Mouse (Mus musculus) retina, postnatal 1 day (tissue): ENCODE results near the gene Olfr479.
"Not testable (repeated sequence)": the region's sequence is repeated elsewhere in the genome, so short reads cannot be mapped to it uniquely, and the experiment has no call there.

Experiments used
- DNase-seq: peaks from one replicate; pipeline ENCODE4 v3.0.0-alpha.2; 2012

Gene Olfr479

GRCm38 (mm10) chr7:108050393-108050792 is at the start of gene Olfr479:
TSS of gene Olfr479 (plus strand) at chr7:108050693.
- no peak for DNase-seq

- not testable (repeated sequence) for DNase-seq
Measured at GRCm38 (mm10) chr7:108014256-108014655, 36.2 kb upstream of the Olfr479 start.

GRCm38 (mm10) chr7:108033889-108034288 is 16.6 kb upstream of the Olfr479 start, which contains the start of gene Olfr478:
TSS of gene Olfr478 (minus strand) at chr7:108033989.
- no peak for DNase-seq

GRCm38 (mm10) chr7:108067246-108067645 is 16.8 kb downstream of the Olfr479 start, which contains the start of gene Olfr480:
TSS of gene Olfr480 (minus strand) at chr7:108067346.
- no peak for DNase-seq

GRCm38 (mm10) chr7:108079555-108079954 is 29.1 kb downstream of the Olfr479 start, which contains the start of gene Olfr481:
TSS of gene Olfr481 (plus strand) at chr7:108079855.
- no peak for DNase-seq

GRCm38 (mm10) chr7:108097486-108097885 is 47.0 kb downstream of the Olfr479 start, which contains the start of gene Olfr482:
TSS of gene Olfr482 (minus strand) at chr7:108097586.
- DNase-seq = no peak

- DNase-seq = no peak
Measured at GRCm38 (mm10) chr7:108100549-108100948, 50.1 kb downstream of the Olfr479 start, which contains the start of gene Olfr483. TSS of gene Olfr483 (plus strand) at chr7:108100849.
